Comparison of ENCODE assay signal across 13 mouse cellular contexts in the genomic region with DNA sequence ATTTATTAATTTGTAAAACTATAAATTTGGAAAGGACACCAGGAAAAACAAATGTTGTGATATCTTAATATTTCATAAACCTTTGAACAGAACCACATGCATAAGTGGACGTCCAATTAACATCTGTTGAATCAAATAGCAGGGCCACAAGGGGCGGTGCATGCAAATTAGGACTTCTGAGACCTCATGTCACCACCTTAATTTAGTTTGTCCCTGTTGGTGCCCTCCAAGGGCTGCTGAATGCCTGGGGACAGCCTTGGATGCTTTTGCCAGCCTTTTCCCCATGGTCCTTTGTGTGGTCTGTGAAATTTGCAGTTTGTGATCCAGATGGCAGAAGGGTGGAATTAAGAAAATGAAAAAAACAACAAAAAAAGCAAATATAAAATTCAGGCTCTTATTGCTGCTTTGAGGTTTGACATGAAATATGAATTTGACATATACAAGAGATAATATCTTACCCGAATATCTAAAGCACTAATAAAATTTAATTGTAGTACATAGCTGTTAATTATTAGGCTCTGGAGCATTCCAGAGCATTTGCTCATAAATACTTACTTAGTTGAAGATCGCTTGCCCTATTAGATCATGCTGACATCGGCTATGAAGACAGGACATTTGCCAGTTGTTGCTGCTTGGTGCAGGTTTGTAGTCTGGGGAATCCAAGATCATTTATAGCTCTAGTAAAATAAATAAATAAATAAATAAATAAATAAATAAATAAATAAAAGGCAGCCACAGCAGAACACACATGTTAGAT.
"Had no signal": no experiment of that assay in that cellular context is flagged by ENCODE, and none has a peak within 500 bp of the region (broad histone marks: within the 10 kb centered on the region; RNA-seq: fewer than 3 reads in every experiment).

No protein-coding gene starts in this region.

- H3K27ac ChIP-seq: intestine, embryonic 15.5 days; limb, embryonic 10.5 days; liver, embryonic 15.5 days; midbrain, embryonic 13.5 days had no signal

- ATAC-seq: intestine, embryonic 15.5 days; lung, postnatal 0 days; midbrain, embryonic 13.5 days had no signal

- H3K4me1 ChIP-seq: intestine, embryonic 15.5 days; limb, embryonic 10.5 days; liver, embryonic 15.5 days had no signal

- H3K9ac ChIP-seq: intestine, embryonic 15.5 days; liver, embryonic 15.5 days; midbrain, embryonic 13.5 days had no signal

- DNase-seq: lung, adult 2 months; lung, postnatal 36 days; retina, postnatal 1 day; right cerebral cortex, postnatal 4 days; spleen, adult 18-20 months; thymus, adult 18-20 months; thymus, postnatal 14 days had no signal

- H3K4me3 ChIP-seq: intestine, embryonic 15.5 days; limb, embryonic 10.5 days; liver, embryonic 15.5 days; midbrain, embryonic 13.5 days had no signal

- H3K27me3 ChIP-seq: intestine, embryonic 15.5 days; liver, embryonic 15.5 days; midbrain, embryonic 13.5 days had no signal

- H3K9me3 ChIP-seq: intestine, embryonic 15.5 days; limb, embryonic 10.5 days; liver, embryonic 15.5 days; midbrain, embryonic 13.5 days had no signal

- H3K4me2 ChIP-seq: intestine, embryonic 15.5 days; liver, embryonic 11.5 days; liver, embryonic 15.5 days; midbrain, embryonic 13.5 days had no signal

- H3K36me3 ChIP-seq: intestine, embryonic 15.5 days; limb, embryonic 10.5 days; liver, embryonic 15.5 days; midbrain, embryonic 13.5 days had no signal
